Mouse (Mus musculus) CD4-positive, CD25-positive, alpha-beta regulatory T cell, adult 4 months (primary cell): ENCODE results near the gene Elmo3. TPM values are rescaled to one million over a fixed set of nuclear protein-coding genes. Genes with fewer than 3 reads are reported as not detected.

Experiments
- ATAC-seq: one replicate; pipeline ENCODE4 v1.8.0; 2017
- polyA plus RNA-seq, 2 experiments: library from polyadenylated mRNA; unstranded; fragments of 100-300 nt; shearing (Covaris generic); gene quantifications; one replicate each; pipeline ENCODE4 v1.2.1; 2017

Elmo3 gene
- polyA plus RNA-seq, 2 experiments from 2014 or later, result 7.4 to 13.5 TPM

DNA sequence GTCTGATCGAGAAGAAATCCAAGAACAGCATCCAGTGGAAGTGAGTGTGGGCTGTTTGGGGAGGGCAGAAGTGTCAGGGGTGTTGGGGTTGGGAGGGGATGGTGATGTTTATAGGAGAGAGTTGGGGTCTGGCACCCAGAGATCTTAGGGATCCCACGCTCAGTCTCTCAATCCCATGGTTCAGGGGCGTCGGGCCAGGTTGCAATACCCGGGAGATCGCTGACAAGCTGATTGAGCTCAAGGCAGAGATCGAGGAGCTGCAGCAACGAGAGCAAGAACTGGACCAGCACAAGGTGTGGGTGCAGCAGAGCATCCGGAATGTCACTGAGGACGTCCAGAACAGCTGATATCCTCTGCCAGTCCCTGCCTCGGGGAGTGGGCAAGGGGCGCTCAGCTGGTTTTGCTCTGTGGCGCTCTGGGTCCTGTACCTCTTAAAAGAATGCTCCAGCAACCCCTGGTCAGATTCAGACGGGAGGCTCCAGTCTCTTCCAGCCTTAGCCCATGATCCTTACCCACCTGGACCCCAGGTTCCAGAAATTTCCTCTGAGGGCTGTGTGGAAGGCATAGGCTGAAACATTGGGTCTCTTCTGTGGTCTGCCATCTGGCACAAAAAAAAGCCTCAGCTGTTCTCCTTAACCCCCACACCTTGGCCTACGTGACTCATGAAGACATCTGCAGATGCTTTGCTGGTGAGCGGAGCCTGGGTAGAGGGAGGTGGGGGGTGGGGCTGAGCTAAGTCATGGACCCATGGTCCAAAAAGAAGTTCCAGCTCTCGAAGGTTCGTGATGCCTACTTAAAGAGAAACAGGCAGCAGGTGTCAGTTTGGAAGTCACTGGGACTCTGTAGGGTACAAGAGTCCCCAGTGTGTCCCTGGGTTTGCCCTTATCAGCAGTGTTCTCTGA lies 6.8 kb upstream of the Elmo3 start:
- no peak for ATAC-seq

DNA sequence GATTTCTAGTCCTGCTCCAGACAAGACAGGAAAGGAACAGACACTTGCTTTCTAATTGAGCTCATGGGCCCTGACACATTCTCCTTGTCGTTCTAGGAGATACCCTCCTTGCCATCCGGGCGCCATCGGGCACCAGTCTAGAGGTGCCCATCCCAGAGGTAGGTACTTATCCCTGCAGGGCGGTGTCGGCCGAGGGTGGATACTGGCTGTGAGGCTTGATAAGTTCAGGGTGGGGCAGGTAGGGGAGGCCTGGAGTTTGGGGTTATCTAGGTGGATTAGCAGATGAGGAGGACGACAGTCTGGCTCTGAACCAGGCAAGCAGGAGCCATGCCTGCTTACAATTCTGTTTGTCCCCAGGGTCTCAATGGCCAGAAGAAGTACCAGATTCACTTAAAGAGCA lies 5.4 kb upstream of the Elmo3 start:
- ATAC-seq, result no peak

DNA sequence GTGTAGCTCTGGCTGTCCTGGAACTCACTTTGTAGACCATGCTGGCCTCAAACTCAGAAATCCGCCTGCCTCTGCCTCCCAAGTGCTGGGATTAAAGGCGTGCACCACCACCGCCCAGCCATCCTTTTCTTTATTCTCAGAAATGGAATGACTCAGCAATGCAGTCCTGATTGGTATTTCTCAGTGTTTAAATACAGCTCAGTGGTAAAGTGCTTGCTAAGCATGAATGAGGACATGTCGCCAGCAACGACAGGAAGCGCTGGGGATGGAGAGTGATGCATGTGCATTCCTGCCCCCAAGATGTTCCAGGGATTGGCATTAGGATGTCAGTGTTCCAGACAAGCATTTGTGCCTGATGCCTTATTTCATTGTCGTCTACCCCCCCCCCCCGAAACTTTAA lies 2.0 kb upstream of the Elmo3 start:
- ATAC-seq, result no peak

DNA sequence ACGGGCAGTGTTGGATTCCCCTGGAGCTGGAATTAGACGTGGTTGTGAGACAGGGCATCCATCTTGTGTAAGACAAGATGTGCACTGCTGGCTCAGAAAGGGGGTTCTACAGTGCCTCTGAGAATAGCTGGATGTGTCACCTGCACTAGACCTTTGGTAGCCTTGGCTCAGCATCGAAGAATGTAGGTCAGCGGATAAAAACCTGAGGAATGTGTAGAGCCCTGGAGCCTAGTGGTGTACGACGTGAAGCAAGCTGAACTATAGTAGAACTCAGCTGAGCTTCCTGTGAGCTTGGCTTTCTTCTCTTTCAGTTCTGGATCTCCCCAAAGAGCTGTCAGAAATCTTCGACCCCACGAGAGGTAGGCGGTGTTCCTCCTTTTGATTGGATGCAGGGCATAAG lies 1.5 kb upstream of the Elmo3 start:
- ATAC-seq, result no peak

DNA sequence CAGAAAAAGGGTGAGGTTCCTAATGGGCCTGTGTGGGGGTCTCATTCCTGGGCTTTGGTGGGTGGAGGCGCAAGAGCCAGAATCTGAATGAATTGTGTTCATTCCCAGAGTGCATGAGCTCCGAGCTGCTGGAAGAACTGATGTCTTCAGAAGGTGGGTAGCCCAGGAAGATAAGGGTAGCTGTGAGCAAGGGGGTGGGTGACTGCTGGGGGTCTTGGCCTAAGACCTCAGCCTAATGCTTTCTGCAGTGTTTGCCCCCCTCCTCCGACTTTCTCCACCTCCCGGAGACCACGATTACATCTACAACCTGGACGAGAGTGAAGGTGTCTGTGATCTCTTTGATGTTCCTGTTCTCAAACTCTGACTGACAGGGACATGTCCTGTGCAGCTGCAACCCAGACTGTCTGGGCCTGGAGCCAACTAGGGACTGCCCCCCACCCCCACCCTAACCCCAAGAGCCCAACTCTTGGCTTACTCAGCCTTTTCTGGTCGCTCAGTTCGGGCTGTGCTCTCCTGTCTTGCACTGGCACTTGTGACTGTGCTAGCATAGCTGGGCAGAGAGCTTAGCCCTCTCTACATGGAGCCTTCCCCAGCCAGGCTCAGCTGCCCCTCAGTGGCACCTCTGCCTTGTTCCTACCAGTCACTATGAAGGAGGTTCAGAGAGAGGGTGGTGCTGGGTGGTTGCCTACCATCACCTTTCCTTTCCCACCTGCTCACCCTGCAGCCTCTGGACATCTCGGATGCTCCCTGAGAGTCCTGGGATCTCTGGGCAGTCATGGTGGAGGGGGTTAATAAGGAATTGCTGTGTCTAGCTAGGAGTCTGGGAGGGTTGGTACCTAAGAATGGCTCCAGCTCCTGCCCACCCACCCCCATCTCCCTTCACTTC lies 833 bp upstream of the Elmo3 start:
- ATAC-seq, result peak; percentile 68

DNA sequence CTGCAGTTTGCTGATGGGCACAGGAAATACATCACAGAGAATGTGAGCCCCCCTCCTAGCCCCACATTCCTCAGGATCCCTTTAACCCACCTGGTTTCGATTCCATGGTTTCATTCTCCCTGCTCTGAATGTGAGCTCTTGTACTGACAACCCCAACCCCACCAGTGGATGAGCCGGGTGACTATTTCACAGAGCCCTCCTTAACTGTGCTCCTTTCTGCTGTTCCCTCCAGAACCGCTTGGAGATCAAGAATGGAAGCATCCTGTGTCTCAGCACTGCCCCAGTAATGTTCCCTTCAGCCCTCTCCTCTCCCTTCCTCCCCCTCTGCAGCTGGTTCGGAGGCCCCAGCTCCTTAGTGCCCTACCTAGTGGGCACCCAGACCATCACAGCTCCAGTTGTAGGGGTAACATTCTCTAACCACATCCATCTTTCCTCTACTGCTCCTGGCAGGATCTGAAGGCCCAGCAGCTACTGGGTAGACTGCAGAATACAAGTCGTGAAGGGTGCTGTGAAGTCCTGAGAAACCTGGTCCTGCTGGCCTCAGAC lies 818 bp downstream of the Elmo3 start:
- peak; percentile 20 for ATAC-seq

DNA sequence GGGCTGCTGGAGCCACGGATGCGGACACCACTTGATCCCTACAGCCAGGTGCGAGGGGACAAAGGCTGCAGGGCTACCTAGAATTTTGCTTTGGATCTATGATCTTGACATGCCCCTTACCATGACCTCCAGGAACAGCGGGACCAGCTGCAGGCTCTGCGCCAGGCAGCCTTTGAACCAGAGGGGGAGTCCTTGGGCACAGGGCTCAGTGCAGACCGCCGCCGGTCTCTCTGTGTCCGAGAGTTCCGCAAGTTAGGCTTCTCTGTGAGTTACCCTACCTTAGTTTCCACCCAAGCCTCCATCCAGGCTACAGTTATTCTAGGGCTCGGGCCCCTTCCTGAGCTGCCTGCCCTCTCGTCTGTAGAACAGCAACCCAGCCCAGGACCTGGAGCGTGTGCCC lies 2.3 kb downstream of the Elmo3 start:
- ATAC-seq, result no peak

DNA sequence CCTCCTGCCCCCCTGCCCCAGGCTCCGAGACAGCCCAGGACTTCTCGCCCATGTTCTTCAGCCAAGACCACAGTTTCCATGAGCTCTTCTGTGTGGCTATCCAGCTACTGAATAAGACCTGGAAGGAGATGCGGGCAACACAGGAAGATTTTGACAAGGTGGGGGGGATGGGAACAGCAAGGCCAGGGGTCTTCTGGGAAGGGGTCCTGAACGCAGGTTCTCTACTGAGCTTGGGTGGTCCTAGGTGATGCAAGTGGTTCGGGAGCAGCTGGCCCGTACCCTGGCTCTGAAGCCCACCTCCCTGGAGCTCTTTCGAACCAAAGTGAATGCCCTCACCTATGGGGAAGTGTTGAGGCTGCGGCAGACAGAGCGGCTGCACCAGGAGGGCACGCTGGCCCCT lies 3.0 kb downstream of the Elmo3 start:
- ATAC-seq, result no peak

DNA sequence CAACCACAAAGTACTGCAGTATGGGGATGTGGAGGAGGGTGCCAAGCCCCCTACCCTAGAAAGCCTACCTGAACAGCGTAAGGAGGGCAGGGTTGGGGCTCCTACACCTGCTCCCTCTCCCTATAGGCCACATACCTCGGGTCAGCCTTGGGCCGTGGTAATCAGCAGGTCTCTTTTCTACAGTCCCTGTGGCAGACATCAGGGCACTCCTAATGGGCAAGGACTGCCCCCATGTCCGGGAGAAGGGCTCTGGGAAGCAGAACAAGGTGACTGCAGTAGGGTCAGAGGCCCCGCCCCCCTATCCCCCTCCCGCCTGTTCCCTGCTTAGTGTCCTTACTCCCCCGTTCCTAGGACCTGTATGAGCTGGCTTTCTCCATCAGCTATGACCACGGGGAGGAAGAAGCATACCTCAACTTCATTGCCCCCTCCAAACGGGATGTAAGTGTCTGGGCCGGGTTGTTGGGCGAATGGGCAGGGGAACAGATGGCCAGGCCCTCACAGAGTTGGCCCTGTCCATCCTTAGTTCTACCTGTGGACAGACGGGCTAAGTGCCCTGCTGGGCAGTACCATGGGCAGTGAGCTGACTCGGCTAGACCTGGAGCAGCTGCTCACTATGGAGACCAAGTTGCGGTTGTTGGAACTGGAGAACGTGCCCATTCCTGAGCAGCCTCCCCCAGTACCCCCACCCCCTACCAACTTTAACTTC lies 3.9 kb downstream of the Elmo3 start:
- no peak for ATAC-seq

DNA sequence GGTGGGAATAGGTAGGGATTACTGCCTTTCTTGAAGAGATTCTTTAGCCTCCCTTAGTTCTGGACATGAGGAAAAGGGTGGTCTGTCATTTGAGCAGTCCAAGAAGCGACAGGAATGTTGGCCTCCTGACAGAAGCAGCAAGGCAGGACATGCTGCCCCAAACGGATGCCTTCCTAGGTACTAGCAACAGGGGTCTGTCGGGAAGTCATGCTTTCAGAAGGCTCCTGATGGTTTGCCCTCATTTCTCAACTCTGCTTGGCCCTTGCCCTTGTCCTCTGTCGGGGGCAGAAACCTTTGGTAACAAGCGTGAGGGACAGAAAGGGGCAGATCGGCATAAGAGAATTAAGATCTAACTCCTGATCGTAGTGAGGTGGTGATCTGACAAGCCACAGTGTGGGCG lies 4.7 kb downstream of the Elmo3 start:
- ATAC-seq, result no peak

DNA sequence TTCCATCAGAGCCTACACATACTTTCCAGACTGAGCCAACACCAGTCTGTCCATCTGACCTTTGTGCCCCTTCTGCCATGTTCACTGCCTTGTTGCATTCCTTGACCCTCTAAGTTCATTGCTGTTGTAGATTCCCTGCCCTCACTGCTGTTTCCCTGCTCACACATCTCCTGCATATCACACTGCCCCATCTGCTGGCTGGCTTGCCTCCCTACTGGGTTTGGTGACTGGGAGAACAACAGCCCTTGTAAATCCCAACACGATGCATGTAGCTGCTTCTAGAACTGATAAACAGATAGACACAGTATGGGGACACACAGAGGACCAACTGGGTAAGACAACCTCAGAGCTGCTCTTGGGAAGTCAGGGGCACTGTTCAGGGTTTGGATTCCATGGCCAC lies 6.3 kb downstream of the Elmo3 start:
- no peak for ATAC-seq

DNA sequence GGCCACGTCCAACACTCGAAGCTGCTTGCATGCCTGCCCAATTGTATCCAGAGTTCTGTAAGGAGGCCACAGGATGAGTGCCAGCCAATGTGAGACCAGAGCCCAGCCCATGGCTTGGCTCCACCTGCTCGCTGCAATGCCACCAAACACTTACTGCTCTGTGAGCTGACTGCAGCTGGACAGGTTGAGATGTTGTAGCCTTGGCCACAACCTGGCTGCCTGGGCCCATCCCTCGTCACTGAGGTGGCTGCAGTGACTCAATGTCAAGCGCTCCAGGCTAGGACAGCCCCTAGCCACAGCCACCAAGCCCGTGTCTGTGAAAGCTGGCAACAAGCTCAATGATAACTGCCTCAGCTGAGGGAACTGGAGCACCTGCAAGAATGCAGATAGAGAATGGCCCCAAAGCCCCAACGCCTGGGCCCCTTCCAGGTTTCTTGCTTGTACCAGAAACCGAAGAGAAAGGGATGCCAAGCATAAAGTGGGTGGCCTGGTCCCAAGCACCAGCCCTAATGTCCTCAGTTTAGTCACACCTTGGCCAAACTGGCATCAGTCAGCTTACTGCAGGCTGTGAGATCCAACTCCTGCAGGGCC lies 7.6 kb downstream of the Elmo3 start:
- no peak for ATAC-seq

DNA sequence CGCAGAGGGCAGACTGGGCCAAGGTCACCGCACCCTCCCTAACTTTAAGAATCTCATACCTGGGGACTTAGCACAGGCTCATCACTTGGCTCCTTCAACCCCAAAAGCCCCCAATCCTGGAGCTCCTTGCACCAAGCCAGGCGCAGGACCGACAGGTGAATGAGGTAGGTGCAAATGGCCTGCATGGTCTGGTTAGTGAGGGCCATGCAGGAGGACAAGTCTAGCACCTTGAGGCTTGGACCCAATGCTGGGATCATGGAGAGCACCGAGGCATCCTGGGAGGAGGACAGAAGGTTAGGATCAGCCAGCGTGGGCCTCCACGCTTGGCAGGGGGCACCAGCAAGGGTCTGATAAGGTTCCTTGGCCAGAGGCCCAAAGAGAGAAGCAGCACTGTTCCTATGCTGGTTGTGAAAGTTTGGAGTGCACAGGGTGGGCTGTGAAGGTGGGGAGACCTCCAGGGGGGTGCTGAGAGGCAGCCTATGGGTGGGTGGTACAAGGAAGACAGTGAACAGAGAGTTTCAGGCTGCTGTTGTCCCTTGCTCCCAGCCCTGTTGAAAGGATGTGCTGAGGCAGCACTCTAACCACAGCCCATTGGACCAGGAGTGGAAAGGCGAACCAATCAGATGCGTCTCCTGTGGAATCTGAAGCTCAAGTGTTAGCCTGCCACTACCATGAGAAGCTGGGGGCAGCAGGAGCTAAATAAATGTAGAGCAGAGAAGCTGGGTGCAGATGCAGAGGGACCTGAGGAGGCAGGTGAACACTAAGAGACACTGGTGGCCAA lies 8.4 kb downstream of the Elmo3 start:
- no peak for ATAC-seq

DNA sequence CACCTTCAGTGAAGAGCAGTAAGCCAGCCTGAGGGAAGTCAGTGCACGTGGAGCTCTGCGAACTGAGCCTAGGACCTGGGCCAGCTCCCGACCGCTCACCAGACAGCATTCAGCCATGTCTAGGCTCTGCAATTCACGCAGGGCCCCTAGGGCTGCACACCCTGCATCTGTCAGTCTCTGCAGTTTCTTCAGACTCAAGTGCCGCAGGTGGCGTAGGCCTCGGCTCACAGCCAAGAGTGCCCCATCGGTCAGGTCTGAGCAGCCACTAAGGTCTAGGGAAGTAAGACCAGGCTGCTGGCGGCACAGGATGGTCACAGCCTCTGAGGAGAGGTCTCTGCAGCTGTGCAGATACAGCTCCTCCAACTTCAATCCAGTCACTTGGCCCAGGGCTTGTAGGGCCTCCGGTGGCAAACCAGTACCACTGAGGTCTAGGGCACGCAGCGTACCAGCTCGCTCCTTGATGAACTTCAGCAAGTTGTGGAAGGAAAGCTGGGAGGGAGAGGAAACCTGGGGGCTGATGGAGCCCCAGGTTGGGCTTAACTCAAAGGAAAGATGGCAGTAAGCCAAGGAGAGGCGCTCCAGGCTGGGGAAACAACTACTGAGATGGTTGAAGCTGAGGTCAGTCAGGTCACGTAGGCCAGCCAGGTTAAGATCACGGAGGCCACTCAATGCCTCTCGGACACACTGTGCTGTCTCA lies 9.8 kb downstream of the Elmo3 start:
- no peak for ATAC-seq

DNA sequence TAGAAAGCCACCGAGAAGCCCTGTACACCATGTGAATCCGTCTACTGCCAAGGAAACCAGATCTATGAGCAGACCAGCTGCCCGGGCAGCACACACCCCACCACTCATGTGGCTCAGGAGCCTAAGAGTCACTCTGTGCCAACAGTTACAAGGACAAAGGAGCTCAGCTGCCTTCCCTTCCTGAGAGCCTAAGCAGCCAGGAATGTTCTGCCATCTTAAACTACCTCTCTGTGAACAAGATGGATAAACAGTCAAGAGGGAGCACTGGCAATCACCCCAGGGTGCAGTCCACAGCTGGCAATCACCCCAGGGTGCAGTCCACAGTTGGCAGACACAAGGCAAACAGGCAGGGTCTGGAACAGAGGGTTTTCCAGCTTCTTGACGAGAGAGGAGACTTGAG lies 12.5 kb downstream of the Elmo3 start:
- no peak for ATAC-seq

DNA sequence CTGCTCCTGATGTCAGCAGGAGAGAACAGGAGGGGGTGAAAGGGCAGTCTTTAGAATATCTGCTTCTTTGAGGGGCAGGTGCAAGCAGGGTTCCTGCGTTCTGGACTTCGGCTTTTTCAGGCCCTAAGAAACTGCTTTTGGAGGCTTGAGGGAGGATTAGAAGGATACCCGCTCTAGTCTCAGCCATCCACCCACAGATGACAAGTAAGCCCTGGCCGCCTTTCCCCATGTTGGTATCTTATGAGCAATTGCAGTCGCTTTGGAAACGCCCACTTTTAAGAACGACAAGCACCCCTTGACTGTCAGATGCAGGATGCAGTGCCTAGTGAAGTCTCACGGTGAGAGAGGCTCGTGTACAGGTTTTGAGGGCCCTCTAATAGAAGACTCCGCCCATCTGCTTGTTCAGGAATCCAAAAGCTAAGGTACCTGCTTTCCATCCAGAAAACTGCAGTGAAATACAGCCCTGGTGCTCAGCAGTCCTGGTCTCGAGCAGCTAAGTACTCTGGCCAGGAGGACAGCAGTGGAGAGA lies 13.3 kb downstream of the Elmo3 start:
- ATAC-seq, result no peak

DNA sequence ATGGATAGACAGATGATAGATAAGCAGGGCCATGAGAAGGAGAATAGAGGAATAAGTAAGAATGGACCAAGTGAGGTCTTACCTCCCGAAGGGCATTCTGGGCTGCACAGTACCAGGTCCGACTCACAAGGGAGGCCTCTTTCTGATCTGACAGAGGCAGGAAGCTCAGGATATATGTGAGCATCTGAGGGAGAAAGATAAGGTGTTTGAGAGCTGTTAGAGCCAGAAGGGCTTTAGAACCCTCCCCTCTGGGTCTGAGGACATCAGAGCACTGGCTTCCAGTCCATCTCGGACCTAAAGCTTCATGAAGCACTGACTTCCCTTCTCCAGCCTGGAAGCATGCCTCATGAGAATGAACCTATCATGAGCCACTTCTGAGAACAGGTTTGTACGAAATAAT lies 17.8 kb downstream of the Elmo3 start:
- ATAC-seq, result no peak

DNA sequence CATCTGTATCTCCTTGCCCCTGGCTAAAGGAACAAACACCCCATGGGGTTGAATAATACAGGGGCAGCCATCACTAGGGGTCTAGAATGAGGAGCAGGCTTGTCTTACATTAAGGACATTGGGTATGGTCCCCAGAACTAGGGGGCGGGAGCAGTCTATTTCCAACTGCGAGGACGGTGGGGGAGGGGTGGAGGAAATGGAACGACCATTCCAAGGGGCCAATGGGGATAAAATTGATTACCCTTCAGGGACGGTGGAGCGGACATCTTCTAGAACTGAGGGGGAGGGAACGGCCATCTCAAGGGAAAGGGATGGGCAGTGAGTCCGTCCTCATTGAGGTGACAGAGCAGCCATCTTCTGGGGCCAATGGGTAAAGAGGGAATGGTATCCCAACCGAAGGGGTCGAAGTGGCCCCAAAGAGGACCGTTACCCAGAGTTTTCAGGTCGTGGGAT lies 20.3 kb downstream of the Elmo3 start:
- ATAC-seq, result peak; percentile 7

DNA sequence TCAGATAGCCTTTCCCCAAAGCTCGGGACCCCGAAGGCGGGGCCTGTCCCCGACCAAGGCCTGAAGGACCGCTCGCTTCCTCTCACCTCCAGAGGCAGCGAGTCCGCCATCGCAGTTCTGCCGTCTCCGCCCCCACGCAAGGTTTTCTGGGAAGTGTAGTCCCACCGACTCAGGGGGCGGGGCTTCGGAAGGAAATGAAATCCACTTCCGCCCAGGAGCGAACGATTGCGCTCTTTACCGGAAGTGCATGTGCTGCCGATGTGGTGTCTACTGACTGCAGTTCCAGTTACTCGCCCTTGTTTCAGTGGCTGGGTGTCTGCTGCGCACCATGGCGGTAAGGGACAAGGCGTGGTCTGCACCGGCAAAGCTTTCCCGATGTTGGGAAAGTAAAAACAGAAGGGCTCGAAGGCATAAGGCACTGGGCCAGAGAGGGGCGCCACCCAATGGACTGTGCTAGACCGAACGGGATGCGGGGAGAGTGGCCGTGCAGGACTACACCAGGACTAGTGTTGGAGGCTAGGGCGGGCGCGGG lies 20.8 kb downstream of the Elmo3 start, which contains the start of the genes Lrrc29 and Tmem208:
Lrrc29 (minus strand) TSS at position 138 of the 532 bp plus-strand sequence.
Tmem208 (plus strand) TSS at position 214 of the 532 bp plus-strand sequence.
- ATAC-seq, result peak; percentile 99

DNA sequence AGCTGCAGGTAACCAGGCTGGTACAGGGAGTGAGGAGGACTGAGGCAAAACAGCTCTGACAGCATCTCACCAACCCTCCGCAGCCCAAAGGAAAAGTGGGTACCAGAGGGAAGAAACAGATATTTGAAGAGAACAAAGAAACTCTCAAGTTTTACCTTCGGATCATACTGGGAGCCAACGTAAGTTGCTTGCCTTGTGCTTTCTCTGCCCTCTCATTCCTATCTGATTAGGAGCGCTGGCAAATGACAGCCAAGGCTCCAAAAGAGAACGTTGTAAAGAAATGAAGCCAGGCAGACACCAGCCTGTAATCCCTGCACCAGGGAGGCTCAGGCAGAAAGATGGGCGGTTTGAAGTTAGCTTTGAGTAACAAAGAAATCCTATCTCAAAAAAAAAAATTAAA lies 21.6 kb downstream of the Elmo3 start:
- ATAC-seq, result no peak
